Mouse (Mus musculus) stomach, postnatal 0 days (tissue): ENCODE measurements around the gene Hoxc4. TPM values are rescaled to one million over a fixed set of nuclear protein-coding genes. Genes with fewer than 3 reads are reported as not detected.

ENCODE experiments used
- ATAC-seq: fragments of 200-750 bp; cut with Nextera tagmentation; 2 replicates; pipeline ENCODE4 v1.8.0; 2017; ENCODE audit not compliant: low FRiP score, low TSS enrichment
- DNase-seq: peaks from one replicate; pipeline ENCODE4 v3.0.0-alpha.2; 2016; ENCODE audit warnings: low spot score
- H3K27ac ChIP-seq: fragments of 300-500 bp; sonication (generic); replicated peaks from 2 replicates; pipeline ENCODE4 v1.5.1; 2014; ENCODE audit warnings: mild to moderate bottlenecking, control low read depth
- H3K27me3 ChIP-seq: fragments of 300-500 bp; sonication (generic); 2 replicates; pipeline ENCODE4 v1.6.1; 2014; ENCODE audit warnings: low read length; ENCODE audit not compliant: control insufficient read depth, insufficient read depth
- H3K36me3 ChIP-seq: fragments of 300-500 bp; sonication (generic); 2 replicates; pipeline ENCODE4 v1.6.1; 2014; ENCODE audit warnings: low read length, mixed read lengths; ENCODE audit not compliant: control insufficient read depth, insufficient read depth
- H3K4me1 ChIP-seq: fragments of 300-500 bp; sonication (generic); replicated peaks from 2 replicates; pipeline ENCODE4 v1.6.1; 2014; ENCODE audit warnings: antibody characterized with exemption; ENCODE audit not compliant: control insufficient read depth, insufficient read depth
- H3K4me2 ChIP-seq: fragments of 300-500 bp; sonication (generic); replicated peaks from 2 replicates; pipeline ENCODE4 v1.6.1; 2014; ENCODE audit warnings: low read depth, mild to moderate bottlenecking, control low read depth, moderate library complexity
- H3K4me3 ChIP-seq: fragments of 300-500 bp; sonication (generic); 2 replicates; pipeline ENCODE4 v1.5.1; 2014; ENCODE audit warnings: low read depth, low read length, control low read depth
- H3K9ac ChIP-seq: fragments of 300-500 bp; sonication (generic); 2 replicates; pipeline ENCODE4 v1.6.1; 2014; ENCODE audit warnings: mild to moderate bottlenecking, low read length, control low read depth, mixed read lengths
- H3K9me3 ChIP-seq: fragments of 300-500 bp; sonication (generic); 2 replicates; pipeline ENCODE4 v1.6.1; 2016; ENCODE audit warnings: low read length; ENCODE audit not compliant: control insufficient read depth
- CTCF ChIP-seq: IDR thresholded peaks from 2 replicates; pipeline ENCODE4 v1.5.1; 2016; ENCODE audit warnings: antibody characterized with exemption, low read depth, mild to moderate bottlenecking, moderate library complexity
- EP300 ChIP-seq: optimal IDR thresholded peaks from 2 replicates; pipeline ENCODE3; 2016; ENCODE audit warnings: antibody characterized with exemption
- WGBS: fragments of 180-500 bp; shearing (Covaris S2); extraction: QIAGEN DNeasy Blood & Tissue Kit; methylation state at CpG from one replicate; pipeline ENCODE4 v1.1.7; 2014; 5-methylcytosine and 5-hydroxymethylcytosine counted together
- polyA plus RNA-seq: library from polyadenylated mRNA; unstranded; fragments of >200 nt; fragmentation: Nextera tagmentation; extraction: Ambion mirVana; gene quantifications from 2 replicates; pipeline ENCODE4 v1.2.1, GENCODE M21; 2015

Gene Hoxc4
- polyA plus RNA-seq, 1 experiment from 2014 or later = 10.4 TPM

- Histone ChIP-seq H3K9me3 (no peaks in the 10 kb centered on the region), H3K9ac (peak overlapping the region; percentile 81), H3K4me2 (peak overlapping the region; percentile 68), H3K4me1 (no peaks in the 10 kb centered on the region), H3K27me3 (no peaks in the 10 kb centered on the region), H3K4me3 (peak overlapping the region; percentile 67), H3K27ac (peak overlapping the region; percentile 85), H3K36me3 (no peaks in the 10 kb centered on the region)
- ATAC-seq = peak; percentile 73
- 3% methylated on average over 24 of the region's 24 CpGs for WGBS
- TF ChIP-seq CTCF = no peak
- no peak for TF ChIP-seq EP300
- DNase-seq = no peak
These were observed 15.5 kb downstream of the Hoxc4 start for GRCm38 (mm10) chr15:103034043-103034806.

- TF ChIP-seq EP300 = no peak
- 0 out of 2 replicates have a peak, but pooled peaks have one; percentile 3 for TF ChIP-seq CTCF
- H3K27ac ChIP-seq = peak overlapping the region; percentile 85
These were observed 16.2 kb downstream of the Hoxc4 start for GRCm38 (mm10) chr15:103034807-103035547.

GRCm38 (mm10) chr15:103035548-103035881, 16.8 kb downstream of the Hoxc4 start:
- H3K9ac ChIP-seq = peak overlapping the region; percentile 81
- peak overlapping the region; percentile 85 for H3K27ac ChIP-seq
- 1% methylated on average over 14 of the region's 14 CpGs for WGBS
- ATAC-seq (no peak), DNase-seq (no peak)
- H3K4me3 ChIP-seq = peak overlapping the region; percentile 67
- H3K27me3 ChIP-seq = no peaks in the 10 kb centered on the region
- H3K9me3 ChIP-seq = no peaks in the 10 kb centered on the region
- no peaks in the 10 kb centered on the region for H3K4me1 ChIP-seq
- peak overlapping the region; percentile 68 for H3K4me2 ChIP-seq
- H3K36me3 ChIP-seq = no peaks in the 10 kb centered on the region
- TF ChIP-seq EP300 = no peak
- no peak for TF ChIP-seq CTCF

More at GRCm38 (mm10) chr15:103034807-103035547, 16.2 kb downstream of the Hoxc4 start:
- no peaks in the 10 kb centered on the region for H3K36me3 ChIP-seq
- no peak for DNase-seq
- ATAC-seq = peak; percentile 60
- peak overlapping the region; percentile 68 for H3K4me2 ChIP-seq
- no peaks in the 10 kb centered on the region for H3K27me3 ChIP-seq
- under 1% methylated on average over 34 of the region's 34 CpGs for WGBS
- peak overlapping the region; percentile 67 for H3K4me3 ChIP-seq
- no peaks in the 10 kb centered on the region for H3K9me3 ChIP-seq
- H3K9ac ChIP-seq = peak overlapping the region; percentile 81
- H3K4me1 ChIP-seq = no peaks in the 10 kb centered on the region

GRCm38 (mm10) chr15:103037579-103037978, 18.8 kb downstream of the Hoxc4 start:
- no peak overlapping the region; the same call in 1 of the 2 replicates for H3K27ac ChIP-seq
- TF ChIP-seq EP300 = no peak
- no peak for TF ChIP-seq CTCF
- ATAC-seq (no peak), DNase-seq (no peak)
- WGBS = 35% methylated on average over 1 of the region's 1 CpGs
- no peaks in the 10 kb centered on the region for H3K4me1 ChIP-seq
- no peak overlapping the region for H3K4me2 ChIP-seq
- H3K4me3 ChIP-seq = no peak overlapping the region
- no peak overlapping the region for H3K9ac ChIP-seq
- no peaks in the 10 kb centered on the region for H3K27me3 ChIP-seq
- H3K9me3 ChIP-seq = no peaks in the 10 kb centered on the region
- no peaks in the 10 kb centered on the region for H3K36me3 ChIP-seq

GRCm38 (mm10) chr15:103038701-103039480, 20.2 kb downstream of the Hoxc4 start:
- H3K4me2 ChIP-seq = peak overlapping the region; percentile 20
- no peak for TF ChIP-seq EP300
- no peak for TF ChIP-seq CTCF
- DNase-seq (no peak), ATAC-seq (no peak)
- no peaks in the 10 kb centered on the region for H3K36me3 ChIP-seq
- peak overlapping the region; percentile 77 for H3K27ac ChIP-seq
- no peaks in the 10 kb centered on the region for H3K4me1 ChIP-seq
- H3K9ac ChIP-seq = 0 out of 2 replicates have a peak overlapping the region, but pooled peaks have one; percentile 4
- no peaks in the 10 kb centered on the region for H3K9me3 ChIP-seq
- WGBS = 31% methylated on average over 10 of the region's 10 CpGs
- no peak overlapping the region for H3K4me3 ChIP-seq
- no peaks in the 10 kb centered on the region for H3K27me3 ChIP-seq
